Mouse (Mus musculus): Measurements from ENCODE around the gene Ift20.
"Not testable (repeated sequence)": the region's sequence is repeated elsewhere in the genome, so short reads cannot be mapped to it uniquely, and the experiment has no call there.

Gene Ift20

DNA sequence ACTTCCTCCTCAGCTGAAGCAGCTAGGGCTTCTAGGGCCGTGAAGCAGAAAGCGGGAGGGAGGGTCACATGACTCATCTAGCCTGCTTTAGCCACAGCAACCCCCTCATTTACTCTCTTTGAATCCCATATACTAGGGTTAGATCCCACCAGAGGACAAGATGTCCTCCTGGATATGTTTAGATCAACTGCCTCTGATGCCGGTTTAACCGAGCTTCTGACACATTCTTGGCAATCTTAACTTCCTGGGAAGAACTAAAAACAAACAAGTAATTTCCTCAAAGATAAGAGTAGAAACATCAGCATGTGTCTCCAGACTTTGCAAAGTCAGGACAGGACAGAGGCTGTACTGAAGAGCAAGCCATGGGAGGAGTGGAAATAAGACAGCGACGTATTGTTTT lies 30.6 kb downstream of the Ift20 start:
- DNase-seq (ENCODE audit: low spot score): no peak

DNA sequence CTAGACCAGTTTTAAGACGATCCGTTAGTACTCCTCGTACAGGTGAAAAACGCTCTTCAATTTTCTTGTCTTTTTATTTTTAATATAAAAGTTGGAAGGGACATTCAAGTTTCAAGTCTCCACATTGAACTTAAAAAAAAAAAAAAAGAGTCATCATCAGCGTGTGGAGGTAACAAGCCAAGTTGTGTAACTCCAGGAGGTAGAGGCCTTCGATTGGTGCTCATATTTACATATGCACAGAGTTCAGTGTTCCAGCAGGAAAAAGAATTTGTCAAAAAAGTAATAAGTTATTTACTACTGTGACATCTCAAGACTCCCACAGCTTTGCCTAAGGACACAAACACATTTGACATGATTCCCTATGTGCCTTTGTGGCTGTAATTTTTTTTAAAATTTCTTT lies 31.5 kb downstream of the Ift20 start:
- no peak for DNase-seq (ENCODE audit: low spot score)

DNA sequence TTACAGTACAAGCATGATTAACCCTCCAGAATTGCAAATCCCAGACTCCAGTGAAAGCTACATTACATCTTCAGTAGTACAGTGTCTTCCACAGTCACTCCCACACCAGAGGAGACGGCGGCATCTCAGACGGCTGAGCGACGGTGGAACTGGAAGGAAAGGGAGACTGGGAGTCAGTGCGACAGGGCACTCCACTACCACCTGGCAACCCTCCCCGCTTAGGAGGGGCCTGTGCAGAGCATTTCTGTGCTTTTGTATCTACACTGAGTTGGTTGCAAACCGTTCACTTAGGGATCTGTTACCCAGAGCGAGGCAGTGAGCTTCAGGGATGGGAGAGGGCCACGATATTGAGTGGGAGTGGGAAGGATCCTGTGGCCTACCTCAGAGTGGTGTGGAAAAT lies 32.7 kb downstream of the Ift20 start:
- no peak for DNase-seq (ENCODE audit: low spot score)

DNA sequence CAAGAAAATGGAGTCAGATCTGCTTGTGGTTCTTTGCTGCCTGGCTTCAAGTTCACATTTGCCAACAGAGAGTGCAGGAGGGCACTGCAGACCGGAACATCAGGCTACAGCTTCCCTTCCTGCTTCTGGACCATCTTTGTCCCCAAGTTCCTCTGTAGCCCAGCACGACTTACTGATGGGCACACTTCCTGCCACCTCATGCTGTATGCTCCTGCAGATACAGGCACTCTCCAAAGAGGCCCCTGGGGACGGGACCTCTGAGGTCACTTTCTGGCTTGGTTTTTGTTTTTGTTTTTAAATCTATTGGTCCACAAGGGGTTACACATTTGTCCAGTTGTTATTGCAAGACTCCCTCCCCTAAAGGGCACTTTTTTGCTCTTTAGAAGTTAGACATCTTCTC lies 33.6 kb downstream of the Ift20 start:
- DNase-seq (ENCODE audit: low spot score): no peak

DNA sequence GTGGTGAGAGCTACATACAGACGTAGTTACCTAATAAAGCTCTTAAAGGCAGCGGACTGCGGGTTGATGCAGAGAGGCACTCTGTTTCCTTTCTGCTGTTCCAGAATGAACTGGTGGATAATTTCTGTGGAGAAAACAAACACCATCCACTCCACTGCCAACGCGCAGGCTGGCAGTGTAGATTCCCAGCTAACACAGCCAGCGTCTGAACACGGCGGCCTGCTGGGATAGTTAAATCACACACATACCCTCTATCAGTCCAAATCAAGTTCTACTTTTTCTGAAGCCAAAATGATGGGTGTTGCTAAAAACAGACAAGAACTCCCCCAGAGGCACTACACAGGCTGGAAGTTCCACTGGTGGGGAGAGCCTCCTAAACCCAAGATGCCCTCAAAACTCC lies 35.3 kb downstream of the Ift20 start:
- DNase-seq (ENCODE audit: low spot score): no peak

DNA sequence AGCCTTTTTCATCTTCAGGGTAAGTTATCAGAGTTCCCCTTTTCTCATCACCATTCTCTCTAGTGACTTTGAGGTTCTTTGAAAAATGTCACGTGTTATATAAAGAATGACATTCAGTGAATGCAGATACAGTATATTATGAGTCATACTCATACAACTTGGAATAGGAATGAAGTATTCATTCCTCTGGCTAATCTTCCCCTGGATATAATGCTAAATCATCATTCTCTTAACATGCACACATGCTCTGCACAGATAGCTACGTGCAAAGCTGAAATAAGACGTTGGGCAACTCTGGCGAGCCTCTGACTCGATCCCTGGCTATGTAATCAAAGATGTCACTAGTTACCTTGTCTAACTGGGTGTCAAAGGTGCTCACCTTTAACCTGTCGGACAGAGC lies 35.7 kb downstream of the Ift20 start:
- no peak for DNase-seq (ENCODE audit: low spot score)

DNA sequence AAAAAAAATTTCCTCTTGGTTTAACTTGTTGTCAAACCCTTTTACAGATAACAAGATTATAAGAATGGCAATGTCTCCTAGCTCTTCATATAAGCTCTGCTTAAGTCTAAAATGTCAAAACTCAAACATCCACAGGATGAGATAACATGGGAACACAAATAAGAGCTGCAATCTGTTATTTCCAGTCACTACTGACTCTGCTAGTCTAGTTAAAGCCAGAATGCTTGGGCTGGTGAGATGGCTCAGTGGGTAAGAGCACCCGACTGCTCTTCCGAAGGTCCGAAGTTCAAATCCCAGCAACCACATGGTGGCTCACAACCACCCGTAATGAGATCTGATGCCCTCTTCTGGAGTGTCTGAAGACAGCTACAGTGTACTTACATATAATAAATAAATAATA lies 37.9 kb downstream of the Ift20 start:
- DNase-seq (ENCODE audit: low spot score): not testable (repeated sequence)

DNA sequence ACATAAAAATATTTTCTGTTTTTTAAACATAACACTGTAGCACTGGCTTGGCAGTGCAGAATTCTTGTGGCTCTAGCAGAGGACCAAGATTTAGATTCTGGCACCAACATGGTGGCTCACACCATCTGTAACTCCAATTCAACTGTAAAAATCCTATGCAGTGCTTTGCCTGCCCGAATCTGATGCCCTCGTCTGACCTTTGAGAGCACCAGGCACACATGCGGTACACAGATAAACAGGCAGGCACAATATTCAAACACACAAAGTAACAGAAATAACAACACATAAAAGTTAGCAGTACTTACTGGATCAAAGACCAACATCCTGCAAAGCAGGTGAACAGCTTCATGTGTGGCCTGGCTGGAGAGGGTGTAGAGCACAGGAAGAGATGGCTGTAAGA lies 38.4 kb downstream of the Ift20 start:
- no peak for DNase-seq (ENCODE audit: low spot score)

DNA sequence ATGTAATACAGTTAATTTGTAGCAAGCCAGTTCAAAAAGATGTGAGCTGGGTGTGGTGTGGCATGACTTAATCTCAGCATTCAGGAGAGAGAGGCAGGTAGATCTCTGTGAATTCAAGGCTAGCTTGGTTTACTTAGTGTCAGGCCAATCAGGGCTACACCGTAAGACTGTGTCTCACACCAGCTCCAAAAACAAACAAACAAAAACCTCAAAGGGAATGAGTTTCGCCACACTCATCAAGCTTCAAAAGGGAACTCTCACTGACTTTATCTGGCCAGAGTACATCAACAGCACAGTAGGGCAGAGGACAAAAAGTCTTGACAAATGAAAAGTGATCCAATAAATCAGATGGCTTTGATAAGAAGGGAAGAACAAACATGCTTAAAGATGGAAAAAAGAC lies 38.8 kb downstream of the Ift20 start:
- no peak for DNase-seq (ENCODE audit: low spot score)

DNA sequence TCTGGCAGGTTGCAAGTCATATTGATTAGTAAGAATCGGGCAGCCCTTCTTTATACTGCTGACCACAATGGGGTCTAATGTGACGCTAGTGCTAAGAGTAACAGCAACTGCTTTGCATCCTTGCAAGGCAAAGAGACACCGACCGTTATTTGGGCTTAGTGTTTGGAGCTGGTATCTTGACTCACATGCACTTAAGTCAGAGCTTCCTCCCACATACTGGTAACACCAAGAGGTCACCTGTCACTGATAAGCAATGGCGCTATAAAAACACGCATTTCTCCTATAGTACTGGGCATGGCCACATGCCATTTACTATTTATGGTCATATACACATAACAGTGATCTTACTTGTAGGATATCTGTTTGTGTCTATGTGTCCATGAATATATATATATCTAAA lies 46.7 kb downstream of the Ift20 start:
- DNase-seq (ENCODE audit: low spot score): no peak

DNA sequence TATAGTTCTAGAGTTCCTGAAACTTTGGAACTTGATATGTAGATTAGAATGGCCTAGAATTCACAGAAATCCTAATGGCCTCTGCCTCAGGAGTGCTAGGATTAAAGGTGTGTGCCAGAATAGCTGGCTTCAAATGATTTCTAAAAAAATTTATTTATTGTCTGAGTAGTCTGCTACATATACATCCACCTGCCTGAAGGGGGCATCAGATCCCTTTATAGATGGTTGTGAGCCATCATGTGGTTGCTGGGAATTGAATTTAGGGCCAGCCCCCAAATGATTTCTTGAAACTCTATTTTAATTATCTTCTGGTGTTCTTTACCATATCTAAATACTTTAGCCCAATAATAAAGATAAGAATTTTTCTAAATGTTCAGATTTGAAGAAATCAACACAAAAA lies 49.9 kb downstream of the Ift20 start:
- no peak for DNase-seq (ENCODE audit: low spot score)

DNA sequence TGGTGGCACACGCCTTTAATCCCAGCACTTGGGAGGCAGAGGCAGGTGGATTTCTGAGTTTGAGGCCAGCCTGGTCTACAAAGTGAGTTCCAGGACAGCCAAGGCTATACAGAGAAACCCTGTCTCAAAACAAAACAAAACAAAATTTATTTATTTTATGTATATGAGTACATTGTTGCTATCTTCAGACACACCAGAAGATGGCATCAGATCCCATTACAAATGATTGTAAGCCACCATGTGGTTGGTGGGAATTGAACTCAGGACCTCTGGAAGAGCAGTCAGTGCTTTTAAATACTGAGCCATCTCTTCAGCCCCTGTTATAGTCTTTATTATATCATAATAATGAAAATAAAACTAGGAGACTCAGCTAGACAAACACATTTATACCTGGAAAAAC lies 51.5 kb downstream of the Ift20 start:
- DNase-seq (ENCODE audit: low spot score): not testable (repeated sequence)

Measured in T-cell, adult 2 months (primary cell).